Mouse (Mus musculus) liver (tissue): Measurements from ENCODE around the gene Ntn4.
A peak's percentile ranks its signal among the peaks of the same experiment; 100 is the strongest.

Experiments
- DNase-seq: peaks from one replicate; pipeline ENCODE4 v3.0.0-alpha.2; 2020; ENCODE audit warnings: mixed read lengths

Ntn4 gene

DNA sequence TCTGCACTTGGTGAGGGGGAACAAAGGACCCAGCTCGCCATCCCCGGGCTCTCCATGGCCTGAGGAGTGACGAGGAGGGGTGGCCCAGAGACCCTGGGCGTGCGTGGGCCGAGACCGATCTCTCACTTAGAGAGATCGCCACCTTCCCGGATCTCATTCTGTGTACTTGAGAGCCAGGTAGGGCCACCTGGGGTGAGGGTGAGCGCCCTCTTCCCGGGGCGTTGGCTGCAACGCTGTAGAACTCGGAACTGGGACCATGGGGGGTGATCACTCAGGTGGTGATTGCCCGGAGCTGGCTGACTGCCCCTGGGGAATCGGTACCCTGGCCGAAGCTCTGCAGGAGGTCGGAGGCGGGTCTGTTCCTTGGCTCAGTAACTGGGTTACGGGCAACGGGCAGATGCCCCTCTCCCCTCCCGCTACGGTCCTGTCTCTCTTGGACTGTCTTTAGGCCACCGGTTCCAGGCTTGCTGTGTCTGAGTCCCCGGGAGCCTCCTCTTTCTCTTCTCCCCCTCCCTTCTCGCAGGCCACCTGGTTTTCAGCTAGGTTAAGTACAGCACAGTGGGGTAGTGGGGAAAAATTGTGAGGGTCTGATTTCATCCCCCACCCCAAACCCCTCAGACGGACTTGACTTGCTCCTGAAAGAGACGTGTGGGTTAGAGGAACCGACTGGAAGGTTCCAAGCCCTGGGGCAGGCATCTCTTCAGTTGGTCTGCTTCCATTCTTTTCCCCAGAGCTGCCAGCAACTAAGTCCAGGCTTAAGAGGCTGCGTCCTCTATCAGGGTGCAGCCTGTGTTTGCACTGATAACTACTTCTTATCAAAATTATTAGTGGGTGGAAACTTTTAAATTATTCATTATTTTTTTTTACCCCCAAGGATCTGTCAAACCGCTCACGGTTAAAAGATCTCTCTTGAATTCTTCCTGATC lies 1.6 kb downstream of the Ntn4 start:
- no peak for DNase-seq

DNA sequence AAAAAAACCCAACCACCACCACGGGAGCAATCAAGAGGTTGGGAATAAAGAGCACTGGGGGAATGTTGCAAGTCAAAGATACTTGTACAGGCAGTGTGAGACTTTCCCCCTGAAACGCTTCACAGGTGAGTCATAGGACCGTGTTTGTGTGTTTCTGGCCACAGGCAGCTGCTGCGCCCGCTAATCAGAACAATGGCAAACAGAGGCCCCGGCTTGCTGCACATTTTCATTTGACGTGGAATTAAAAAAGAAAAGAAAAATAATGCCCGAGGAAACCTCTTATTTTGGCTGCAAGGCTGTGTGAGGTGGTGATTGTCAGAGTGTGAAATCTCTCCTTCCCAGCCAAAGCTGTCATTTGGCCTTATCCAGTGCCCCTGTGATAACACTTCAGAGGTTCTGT lies 2.4 kb downstream of the Ntn4 start:
- DNase-seq: no peak

DNA sequence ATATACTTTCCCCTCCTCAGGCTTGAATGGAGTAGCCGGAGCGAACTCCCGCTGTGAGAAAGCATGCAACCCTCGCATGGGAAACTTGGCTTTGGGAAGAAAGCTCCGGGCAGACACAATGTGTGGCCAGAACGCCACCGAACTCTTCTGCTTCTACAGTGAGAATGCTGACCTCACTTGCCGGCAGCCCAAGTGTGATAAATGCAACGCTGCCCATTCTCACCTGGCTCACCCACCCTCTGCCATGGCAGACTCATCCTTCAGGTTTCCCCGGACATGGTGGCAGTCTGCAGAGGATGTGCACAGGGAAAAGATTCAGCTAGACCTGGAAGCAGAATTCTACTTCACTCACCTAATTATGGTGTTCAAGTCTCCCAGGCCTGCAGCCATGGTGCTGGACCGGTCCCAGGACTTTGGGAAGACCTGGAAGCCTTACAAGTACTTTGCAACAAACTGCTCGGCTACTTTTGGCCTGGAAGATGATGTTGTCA lies 4.0 kb downstream of the Ntn4 start:
- DNase-seq: no peak

DNA sequence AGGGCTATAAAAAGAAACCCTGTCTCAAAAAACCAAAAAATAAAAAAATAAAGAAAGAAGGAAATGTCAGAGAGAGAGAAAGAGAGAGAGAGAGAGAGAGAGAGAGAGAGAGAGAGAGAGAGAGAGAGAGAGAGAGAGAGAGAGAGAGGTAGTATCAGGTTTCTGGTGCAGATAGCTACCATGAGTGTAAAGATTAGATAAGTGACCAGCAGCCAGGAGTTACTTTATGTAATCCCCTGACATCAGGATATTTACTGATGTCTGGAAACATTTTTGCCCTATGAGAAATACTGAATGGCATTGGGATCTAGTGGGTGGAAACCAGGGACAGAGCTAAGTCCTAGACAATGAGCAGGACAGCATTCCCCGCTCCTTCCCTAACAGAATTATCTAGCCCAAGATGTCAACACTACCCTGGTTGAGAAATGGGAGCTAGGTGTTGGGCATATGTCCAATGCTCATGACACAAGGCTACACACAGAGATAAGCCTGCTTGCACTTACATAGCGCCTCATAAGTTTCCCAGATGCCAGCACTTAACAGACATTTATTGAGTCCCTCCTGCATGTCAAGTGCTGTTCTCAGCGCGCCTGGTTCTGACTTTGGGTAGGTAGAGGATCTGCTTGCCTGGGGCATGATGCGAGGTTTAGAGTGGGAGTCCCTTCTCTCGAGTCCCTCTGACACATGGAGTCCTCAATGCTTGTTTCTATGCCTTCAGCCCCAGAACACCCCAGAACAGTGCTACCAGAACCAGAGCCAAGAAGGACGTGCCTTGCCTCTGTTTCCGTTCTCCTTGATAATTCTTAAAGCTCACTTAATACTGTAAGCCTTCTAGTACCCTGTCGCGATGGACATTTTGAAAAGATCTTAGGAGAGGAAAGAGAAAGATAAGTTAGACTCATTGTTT lies 7.4 kb downstream of the Ntn4 start:
- DNase-seq: no peak

DNA sequence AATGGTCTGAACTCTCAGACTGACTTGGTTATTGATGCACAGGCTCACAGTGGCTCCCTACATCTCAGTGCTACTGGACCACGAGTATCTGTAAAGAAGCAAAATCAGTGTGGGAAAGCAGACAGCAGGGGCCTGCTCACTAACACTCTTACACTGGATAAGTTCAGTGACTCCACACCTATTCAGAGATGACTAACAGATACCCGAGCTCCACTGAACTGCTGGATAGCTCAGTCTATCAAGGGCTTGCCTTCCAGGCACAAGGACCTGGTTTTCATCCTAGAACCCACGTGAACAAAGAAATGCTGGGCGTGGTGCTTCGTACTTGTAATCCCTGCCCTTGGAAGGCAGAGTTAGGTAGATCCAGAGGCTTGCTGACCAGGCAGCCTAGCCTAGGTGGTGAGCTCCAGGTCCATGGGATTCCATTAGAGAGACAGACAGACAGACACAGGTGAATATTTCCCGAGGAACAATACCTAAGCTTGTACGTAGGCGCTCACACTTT lies 8.2 kb downstream of the Ntn4 start:
- no peak for DNase-seq

DNA sequence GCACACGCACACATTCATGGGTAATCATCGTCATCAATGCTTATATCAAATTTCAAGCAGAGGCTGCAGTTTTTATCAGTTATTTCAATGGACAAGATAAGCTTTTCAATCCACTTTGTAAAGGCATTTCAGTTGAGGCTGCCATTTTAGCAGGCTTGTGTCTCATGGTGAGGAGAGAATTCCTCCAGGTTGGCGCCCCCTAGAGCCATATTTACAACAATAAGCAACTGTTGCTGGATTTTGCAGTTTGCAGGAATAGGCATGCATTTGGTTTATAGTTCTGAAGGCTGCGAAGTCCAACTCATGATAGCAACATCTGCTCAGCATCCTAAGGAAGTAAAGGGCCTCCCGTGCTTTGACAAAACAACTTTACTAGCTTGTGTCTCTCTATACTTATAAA lies 8.6 kb downstream of the Ntn4 start:
- no peak for DNase-seq

DNA sequence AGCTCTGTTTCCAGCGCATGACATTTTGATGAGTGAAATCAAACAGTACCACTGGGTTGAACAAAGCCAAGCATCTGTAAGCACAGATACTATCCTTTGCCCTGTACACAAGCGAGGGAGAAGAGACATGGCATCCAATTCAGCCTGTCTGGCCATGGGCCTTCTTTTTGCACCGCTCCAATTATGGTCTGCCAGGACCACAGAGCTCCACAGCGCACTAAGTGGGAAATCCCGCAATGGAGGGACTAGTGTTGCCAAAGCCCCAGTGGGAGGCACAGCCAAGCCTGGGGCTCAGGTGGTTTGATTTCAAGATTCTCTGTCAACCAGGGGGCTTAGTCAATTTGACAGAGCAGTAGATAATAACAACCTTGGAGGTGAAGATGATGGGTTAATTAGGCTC lies 9.1 kb downstream of the Ntn4 start:
- no peak for DNase-seq

DNA sequence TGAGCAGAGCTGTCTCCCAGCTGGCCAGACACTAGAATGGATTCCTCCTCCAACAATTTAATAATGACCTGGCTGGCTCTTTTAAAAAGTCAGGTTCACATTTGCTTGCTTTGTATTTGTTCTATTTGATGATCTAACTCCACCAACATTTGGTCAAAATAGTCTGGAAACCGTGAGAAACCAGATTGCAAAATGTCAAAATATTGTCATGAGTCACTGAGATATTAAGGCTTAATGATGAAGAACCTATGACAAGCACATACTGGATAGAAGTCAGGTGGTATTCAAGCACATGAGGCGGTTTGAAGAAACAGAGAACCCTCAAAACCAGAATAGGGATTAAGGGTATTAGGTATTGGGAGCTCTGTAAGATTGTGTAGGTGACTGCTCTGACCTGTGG lies 12.8 kb downstream of the Ntn4 start:
- no peak for DNase-seq

DNA sequence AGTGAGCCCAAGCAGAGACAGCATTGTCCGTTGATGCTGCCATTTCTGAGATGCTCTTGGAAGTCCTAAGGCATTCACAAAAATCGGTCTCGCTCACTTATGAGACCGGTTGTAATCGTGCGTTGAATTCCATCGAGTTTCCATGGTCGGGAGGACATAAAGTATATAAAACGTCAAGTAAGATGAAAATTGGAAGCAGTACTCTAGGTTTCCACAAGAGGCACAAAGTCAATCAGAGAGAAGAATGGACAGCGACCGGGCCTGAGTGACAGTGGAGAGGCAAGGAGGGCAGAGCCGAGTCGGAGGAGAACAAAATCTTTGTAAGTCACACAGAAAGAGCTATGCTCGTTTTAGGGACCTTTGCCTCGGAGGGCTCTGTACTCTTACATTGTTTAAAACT lies 14.9 kb downstream of the Ntn4 start:
- no peak for DNase-seq

DNA sequence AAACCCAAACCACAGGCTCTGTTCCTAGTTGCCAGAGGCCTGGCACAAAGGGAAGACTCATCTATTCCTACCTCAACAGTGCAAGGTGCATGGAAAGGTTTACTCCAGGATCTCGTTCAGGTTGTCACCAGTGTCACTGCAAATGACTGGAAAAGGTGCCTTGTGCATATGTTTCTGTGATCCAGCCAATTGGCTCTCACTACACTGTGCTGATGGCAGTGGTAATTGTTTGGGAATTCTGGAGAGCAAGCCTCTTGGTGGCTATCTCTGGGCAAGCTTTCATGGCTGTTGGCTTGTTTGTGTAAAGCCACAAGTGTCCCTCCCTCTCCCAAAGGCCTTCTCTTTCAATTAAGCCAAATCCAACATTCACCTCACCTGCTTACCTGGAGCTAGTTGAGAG lies 19.3 kb downstream of the Ntn4 start:
- DNase-seq: no peak

DNA sequence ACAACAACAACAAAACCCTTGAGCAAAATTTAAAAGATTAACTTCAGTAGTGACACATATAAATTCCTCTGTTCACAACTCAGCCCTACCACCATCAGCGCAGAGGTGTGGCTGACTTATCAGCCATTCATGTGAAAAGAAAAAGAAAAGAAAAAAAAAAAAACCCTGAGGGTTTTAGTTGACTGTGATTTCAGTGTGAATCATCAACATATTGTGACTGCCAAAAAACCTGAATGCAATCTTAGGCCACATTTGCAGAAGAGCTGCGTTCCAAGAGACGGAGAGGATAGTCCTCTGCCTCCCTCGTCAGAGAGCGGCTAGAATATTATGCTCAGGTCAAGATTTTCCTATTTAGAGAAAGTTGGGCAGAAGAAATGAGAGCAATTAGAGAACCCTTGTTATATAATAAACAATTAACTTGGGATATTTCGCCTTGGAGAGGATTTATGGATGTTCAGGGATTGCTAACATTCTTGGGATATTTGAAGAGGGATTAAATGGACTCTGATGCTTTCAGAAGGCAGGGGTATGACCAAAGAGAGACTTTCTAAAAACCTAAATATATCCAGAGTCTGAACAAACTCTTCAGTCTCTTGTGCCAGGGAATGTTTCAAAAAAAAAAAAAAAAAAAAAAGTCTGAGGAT lies 21.0 kb downstream of the Ntn4 start:
- DNase-seq: no peak

DNA sequence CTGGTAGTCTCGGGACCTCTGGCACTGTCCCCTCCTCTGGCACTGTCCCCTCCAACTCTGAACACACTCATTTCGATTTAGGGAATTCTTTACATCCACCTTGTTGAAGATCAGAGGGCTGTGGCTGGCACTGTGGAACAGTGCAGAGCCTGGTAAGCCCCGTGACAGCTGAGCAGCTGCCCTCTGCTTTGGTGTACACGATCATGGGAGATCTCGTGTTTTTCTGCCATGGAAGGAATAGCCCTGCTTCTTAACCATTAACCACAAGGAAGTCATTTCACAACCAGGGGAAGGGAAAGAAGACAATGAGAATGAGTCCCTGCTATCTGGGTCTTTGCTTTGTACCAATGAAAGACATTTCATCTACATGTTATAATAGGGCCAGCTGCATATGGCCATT lies 21.5 kb downstream of the Ntn4 start:
- no peak for DNase-seq

DNA sequence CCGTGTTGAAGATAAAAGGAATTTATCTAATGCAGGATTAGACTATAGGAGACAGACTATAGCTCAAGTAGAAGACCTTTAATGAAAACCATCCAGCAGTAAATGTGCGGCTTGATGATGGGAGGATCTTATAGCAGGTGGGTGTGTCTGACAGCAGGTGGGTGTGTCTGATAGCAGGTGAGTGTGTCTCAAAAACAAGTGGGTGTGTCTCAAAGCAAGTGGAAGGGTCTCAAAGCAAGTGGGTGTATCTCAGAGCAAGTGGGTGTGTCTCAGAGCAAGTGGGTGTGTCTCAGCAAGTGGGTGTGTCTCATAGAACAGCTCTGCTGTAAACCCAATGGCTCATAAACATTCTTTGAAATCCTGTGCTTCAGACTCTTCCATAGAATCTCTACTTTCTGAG lies 25.7 kb downstream of the Ntn4 start:
- peak; percentile 86 for DNase-seq

DNA sequence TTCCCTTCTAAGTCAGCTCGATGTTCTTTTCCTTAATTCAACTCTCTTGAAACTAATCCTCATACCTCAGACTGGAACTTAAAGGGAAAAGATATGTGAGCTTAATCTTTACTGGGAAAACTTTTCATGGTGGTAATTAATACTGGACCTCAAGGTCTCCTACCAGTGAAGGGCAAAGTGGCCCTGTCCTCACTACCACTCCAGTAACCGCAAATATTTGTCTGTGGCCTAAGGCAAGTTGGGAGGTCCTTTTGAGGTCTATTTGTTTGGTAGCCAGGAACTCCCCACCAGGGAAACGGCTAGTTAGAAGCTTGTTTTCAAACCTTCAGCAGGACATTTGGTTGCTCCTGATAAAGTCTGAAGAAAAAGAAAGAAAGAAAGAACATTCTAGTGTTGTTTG lies 26.5 kb downstream of the Ntn4 start:
- no peak for DNase-seq

DNA sequence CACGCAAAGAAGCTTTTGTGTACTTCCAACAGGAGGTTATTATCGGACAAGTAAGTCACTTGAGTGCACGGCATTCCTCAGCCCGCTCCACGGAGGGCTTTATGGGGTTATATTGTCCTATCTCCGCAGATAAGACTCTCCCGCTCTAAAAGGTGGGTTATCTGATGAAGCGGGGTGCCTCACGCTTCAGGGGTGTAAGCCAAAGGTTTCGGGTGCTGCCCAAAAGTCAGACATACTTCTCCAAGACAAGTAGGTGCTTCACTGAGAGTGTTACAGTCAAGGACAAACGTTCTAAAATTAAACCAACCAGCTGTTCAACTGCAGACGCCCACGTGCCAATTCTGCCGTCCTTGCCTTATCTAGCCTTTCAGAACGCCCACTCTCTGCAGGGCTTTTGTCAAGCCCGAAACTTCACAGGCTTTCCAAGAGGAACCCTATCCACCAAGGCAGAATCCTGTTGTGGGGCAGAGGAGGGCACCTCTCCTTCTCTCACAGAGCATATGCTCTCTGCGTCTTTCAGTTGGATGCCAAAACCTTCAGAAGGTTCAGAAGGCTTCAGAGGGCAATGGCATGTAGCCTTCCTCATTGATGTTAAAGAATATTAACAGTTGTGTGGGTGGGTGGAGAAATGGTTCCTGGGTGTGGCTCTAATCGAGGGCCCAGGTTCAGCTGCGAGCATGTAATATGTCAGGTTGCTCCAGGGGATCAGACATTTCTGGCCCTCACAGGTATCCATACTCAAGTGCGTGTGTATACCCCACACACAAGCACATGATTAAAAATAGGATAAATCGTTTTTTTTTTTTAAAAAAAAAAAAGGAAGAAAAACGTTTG lies 32.4 kb downstream of the Ntn4 start:
- peak; percentile 54 for DNase-seq

DNA sequence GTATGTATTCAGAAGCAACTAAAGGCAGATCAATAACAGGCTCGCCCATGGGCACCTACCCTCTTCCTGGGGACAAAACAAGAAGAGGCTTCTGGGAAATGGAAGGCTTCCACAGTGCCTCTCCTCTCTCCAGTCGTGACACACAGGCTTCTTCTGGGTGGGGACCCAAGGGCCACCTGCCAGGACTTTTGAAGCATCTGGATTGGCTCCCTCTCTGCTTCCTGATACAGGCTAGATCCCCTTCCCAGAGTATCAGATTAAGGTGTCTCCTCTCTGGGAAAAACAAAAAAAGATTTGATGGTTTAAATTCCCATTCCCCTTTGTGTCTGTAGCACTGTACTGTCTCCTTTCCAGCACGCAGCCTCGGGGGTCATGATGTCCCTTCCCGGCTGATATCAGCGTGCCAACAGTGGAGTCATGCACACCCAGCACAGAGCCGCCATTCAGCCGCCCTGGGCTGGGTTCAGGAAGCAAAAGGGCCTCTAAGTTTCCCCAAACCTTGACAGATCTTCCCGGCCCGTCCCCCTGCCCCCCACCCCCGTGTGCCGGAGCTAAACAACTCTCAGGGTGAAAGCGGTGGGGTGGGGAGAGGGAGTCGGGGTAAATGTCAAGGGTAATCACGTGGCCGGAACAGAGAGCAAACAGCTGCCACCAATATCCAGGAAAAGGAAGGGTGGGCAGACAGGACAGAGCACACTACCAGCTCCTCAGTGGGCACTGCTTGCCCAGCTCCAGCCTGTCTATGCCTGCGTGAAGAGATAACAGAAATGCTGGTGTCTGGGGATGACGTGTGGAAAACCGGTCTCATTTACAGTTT lies 38.9 kb downstream of the Ntn4 start:
- DNase-seq: peak; percentile 64

DNA sequence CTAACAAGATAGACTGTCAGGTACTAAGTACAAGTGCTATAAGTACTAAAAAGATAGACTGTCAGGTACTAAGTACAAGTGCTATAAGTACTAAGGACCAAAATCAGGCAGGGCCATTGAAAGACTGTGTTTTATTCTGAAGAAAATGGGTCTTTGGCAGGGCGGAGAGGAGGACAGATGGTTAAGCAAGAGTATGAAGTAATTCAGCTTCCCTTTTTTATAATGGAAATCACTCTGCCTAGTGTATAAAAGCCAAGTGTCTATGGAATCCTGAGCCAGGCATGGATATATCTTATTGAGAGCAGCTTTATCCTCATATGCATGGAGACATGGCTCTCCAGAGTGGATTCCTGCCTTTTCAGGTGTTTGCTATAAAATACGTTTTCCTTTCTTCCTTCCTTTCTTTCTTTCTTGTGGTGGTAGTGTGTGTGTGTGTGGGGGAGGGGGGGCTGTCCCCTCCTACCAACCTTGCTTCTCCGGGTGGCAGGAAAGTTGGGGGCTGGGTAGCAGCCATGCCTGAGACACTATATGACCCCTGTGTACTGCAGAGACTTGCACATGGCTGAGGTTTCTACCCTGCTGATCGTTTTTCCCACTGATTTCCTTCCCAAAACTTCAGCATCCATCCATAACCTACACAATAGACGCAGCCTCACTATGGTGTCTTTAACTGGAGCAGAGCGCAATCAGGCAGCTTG lies 40.3 kb downstream of the Ntn4 start:
- DNase-seq: no peak

DNA sequence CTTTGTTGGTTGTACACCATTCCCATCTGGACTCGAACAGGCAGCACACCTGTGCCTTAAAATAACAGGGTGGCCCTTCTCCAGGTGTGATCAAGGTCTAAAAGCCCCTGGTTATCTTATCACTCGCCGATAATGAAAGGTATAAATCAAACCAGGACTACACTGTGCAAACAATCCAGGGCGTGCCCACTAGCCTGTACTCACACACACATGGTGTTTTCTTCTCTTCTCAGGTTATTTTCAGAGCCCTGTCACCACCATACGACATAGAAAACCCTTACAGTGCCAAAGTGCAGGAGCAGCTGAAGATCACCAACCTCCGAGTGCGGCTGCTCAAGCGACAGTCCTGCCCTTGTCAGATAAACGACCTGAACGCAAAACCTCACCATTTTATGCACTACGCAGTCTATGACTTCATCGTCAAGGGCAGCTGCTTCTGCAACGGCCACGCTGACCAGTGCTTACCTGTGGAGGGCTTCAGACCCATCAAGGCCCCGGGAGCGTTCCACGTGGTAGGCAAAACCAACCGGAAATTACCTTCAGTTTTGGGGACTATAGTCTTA lies 41.8 kb downstream of the Ntn4 start:
- DNase-seq: peak; percentile 47

DNA sequence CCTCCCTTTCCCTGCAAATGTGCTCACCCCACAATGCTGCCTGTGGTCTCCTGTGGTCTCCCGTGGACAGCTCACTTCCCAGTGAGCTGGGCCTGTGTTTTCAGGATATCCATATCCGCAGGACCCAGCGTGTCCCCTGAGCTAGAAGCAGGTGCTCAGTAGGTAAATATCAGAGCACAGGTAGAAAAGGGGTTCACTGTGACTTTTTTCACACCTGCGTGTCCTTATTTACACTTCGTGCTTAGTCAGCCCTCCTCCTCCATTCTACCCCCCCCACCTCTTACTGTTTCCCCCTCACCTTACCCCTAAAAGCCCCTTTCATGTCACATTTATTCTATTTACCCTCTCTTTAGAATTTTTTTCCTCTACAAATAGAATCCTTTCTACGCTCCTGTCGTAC lies 42.7 kb downstream of the Ntn4 start:
- DNase-seq: no peak

DNA sequence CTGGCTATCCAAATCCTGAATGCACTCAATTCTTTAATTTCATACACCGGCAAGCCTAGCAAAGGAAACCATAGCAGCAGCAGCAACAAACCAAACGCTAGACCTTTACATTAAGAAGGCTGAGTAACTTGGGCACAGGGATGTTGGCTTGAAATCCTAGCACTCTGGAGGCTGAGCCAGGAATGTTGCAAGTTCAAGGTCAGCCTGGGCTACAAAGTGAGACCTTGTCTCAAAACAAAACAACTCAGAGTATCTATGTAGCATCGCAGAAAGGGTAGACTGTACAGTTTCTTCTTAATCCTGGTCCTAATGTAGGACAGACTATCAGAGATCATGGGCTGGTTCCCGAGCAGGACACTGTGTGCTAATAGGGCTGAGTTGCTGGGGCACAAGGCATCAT lies 43.4 kb downstream of the Ntn4 start:
- no peak for DNase-seq
